Mouse (Mus musculus) urinary bladder, postnatal 14 days (tissue): Measurements from ENCODE around the gene Ccdc153.
A peak's percentile ranks its signal among the peaks of the same experiment; 100 is the strongest.

Source experiments
- DNase-seq: peaks from one replicate; pipeline ENCODE4 v3.0.0; 2021; ENCODE audit warnings: low spot score

Ccdc153 gene

DNA sequence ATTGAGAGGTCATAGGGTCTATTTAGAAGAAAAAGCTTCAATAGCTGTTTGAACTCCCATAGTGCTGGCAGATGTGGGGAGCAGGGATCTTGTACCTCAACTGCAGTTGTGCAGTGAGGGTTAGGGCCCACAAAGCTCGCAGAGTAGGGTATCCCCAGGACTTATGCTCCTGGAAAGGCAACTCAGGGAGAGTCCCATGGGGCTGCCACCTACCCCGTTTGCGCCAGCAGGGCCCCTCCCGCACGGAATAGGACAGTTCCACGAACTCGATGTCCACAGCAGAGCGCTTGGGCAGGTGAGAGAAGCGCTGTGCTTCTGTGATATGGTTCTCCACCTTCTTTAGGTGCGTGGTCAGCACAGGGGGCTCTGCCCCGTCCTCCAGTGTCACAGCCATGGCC is 46.5 kb downstream of the Ccdc153 start:
- DNase-seq: no peak

DNA sequence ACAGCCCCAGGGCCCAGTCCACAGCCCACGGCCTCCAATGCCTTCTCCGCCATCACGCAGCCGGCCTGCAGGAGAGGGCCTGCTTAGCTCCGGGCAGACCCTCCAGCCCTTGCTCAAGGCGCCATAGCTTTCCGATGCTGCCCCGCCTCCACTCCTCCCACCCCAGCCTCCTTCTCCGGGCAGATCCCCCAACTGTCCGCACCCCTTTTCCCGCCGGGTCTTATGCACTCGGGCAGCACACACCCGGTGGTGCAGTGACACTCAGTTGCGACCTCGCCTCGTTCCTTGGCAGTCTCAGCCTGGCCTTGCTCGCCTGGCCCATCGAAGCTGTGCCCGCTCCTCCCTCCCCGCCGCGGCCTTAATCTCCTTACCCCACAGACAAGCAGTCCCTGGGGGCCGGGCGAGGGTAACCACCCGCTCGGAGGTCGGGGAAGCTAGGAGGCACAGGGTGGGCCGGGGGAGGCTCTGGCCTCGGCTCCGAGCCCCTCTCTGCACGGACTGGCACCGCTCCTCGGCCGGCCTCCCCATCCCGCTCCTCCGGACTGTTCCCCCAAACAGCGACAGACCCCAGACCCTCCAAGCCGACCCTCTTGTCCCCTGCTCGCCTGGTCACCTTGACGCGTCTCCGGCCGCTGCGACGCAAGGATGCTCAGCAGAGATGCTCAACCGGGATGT is 47.1 kb downstream of the Ccdc153 start:
- DNase-seq: no peak

DNA sequence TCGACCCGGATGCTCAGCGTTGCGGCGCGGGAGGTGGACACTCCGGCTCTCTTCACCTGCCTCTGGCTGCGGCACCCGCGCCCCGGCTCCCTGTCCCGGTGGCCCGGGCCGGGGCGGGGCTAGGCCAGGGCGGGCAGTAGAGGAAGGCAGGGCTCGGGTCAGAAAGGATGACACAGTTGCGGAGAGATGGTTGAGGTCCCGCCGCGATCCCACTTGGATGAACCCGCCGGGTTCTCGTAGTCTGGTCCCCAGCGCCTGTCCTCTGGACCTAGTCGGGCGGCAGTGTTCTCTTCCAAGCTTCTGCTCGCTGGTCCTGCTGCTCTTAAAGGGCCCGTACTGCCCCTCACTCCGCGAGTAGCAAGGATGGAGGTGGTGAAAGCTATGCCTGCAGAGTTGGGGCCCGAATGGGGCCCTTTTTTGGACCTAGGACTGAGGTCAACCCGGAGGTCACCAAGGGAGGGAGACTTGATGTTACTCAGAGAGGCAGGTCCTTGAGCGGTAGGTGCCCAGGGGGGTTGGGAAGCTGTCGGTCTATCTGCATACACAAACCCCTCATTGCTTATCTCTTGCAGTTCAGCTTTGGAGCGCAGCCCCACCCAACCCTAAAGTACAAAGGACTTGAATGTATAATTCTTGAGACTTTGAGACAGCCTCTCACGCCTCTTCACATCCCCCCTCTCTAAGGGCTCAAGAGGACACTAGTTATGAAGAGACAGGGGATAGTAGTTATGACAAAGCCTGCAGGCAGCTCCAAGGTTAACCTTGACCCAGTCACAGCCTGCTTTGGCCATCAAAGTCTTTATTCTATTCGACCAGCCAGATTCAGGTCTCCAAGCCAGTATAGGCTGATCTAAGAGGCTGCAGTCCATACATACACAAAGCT is 47.8 kb downstream of the Ccdc153 start, which contains the start of gene Abcg4:
Abcg4 (minus strand) TSS at position 540 of the 883 bp plus-strand sequence.
- DNase-seq: no peak

DNA sequence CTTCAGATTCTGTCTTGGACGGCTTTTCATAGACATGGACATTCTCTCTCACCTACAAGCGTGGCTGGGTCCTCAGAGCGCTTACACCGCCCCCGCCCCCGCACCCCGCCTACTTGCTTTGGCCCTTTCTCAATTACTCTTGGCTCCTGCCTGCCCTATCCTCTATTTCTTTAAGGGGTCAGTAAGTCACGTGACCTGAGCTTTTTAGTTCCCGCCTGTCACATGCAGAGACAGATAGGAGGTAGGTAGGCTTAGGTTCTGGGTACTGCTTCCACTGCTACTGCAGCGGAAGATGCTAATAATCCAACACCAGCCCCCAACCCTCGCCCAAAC is 48.4 kb downstream of the Ccdc153 start:
- no peak for DNase-seq

DNA sequence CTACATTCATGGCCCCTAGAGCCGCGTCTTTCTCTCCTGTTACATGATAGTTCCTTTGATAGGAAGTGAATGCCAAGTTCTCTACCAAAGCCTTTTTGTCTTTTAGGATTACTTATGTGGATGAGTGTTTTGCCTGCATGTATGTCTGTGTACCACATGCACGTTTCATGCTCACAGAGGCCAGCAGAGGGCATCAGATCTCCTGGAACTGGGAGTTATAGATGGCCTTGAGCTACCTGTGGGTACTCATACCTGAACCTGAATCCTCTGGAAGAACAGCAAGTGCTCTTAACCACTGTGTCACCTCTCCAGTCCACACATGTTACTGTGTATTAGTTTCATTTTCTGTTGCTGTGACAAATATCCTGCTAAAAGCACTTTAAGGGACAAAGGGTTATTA is 52.0 kb downstream of the Ccdc153 start:
- DNase-seq: peak; percentile 59
